Mouse (Mus musculus) lung, postnatal 0 days (tissue): ENCODE data around the gene Golga3. TPM values are rescaled to one million over a fixed set of nuclear protein-coding genes. Genes with fewer than 3 reads are reported as not detected.

Experiments used
- ATAC-seq: fragments of 200-750 bp; cut with Nextera tagmentation; 2 replicates; pipeline ENCODE4 v1.8.0; 2017; ENCODE audit warnings: moderate library complexity
- DNase-seq: peaks from one replicate; pipeline ENCODE4 v3.0.0-alpha.2; 2016; ENCODE audit warnings: low spot score
- H3K27ac ChIP-seq: fragments of 300-500 bp; sonication (generic); 2 replicates; pipeline ENCODE4 v1.5.1; 2014; ENCODE audit warnings: antibody characterized with exemption, mild to moderate bottlenecking, low read length, mixed read lengths
- H3K27me3 ChIP-seq: fragments of 300-500 bp; sonication (generic); replicated peaks from 2 replicates; pipeline ENCODE4 v1.6.1; 2014; ENCODE audit warnings: low read length, mixed read lengths; ENCODE audit not compliant: insufficient read depth
- H3K36me3 ChIP-seq: fragments of 300-500 bp; sonication (generic); 2 replicates; pipeline ENCODE4 v1.6.1; 2014; ENCODE audit warnings: low read length, mixed read lengths; ENCODE audit not compliant: insufficient read depth
- H3K4me1 ChIP-seq: fragments of 300-500 bp; sonication (generic); 2 replicates; pipeline ENCODE4 v1.6.1; 2014; ENCODE audit warnings: antibody characterized with exemption, low read depth, low read length, mixed read lengths; ENCODE audit not compliant: insufficient read depth
- H3K4me2 ChIP-seq: fragments of 300-500 bp; sonication (generic); replicated peaks from 2 replicates; pipeline ENCODE4 v1.6.1; 2014; ENCODE audit warnings: low read depth, mild to moderate bottlenecking, low read length, moderate library complexity, mixed read lengths
- H3K4me3 ChIP-seq: fragments of 300-500 bp; sonication (generic); 2 replicates; pipeline ENCODE4 v1.5.1; 2014; ENCODE audit warnings: low read depth, low read length
- H3K9ac ChIP-seq: fragments of 300-500 bp; sonication (generic); replicated peaks from 2 replicates; pipeline ENCODE4 v1.6.1; 2014; ENCODE audit warnings: low read depth, mild to moderate bottlenecking
- H3K9me3 ChIP-seq: fragments of 300-500 bp; sonication (generic); 2 replicates; pipeline ENCODE4 v1.6.1; 2016; ENCODE audit warnings: low read length, mixed read lengths
- CTCF ChIP-seq: IDR thresholded peaks from 2 replicates; pipeline ENCODE4 v1.5.1; 2016; ENCODE audit warnings: antibody characterized with exemption, mild to moderate bottlenecking
- EP300 ChIP-seq: IDR thresholded peaks from 2 replicates; pipeline ENCODE4 v1.6.1; 2016; ENCODE audit warnings: antibody characterized with exemption, mild to moderate bottlenecking, control low read depth
- WGBS: fragments of 180-500 bp; shearing (Covaris S2); extraction: QIAGEN DNeasy Blood & Tissue Kit; methylation state at CpG from one replicate; pipeline ENCODE4 v1.1.7; 2014; 5-methylcytosine and 5-hydroxymethylcytosine counted together
- polyA plus RNA-seq: library from polyadenylated mRNA; unstranded; fragments of >200 nt; fragmentation: Nextera tagmentation; extraction: Ambion mirVana; gene quantifications from 2 replicates; pipeline ENCODE4 v1.2.1, GENCODE M21; 2015

Golga3 gene
- polyA plus RNA-seq, 1 experiment from 2014 or later, result 9.1 TPM

GRCm38 (mm10) chr5:110203164-110203895 lies 26.8 kb downstream of the Golga3 start:
- TF ChIP-seq CTCF (peak; percentile 44; the same call in 1 of the 2 replicates), EP300 (no peak)
- Histone ChIP-seq H3K9ac (no peak overlapping the region), H3K4me3 (no peak overlapping the region), H3K36me3 (peaks cover 50% of the 10 kb centered on the region), H3K4me1 (no peaks in the 10 kb centered on the region), H3K9me3 (no peaks in the 10 kb centered on the region), H3K27me3 (no peaks in the 10 kb centered on the region), H3K27ac (no peak overlapping the region), H3K4me2 (no peak overlapping the region)
- DNase-seq (no peak), ATAC-seq (no peak)
- 88% methylated on average over 10 of the region's 10 CpGs for whole genome bisulfite sequencing

GRCm38 (mm10) chr5:110204777-110205176 lies 28.3 kb downstream of the Golga3 start:
- DNase-seq (no peak), ATAC-seq (no peak)
- WGBS, result 73% methylated on average over 6 of the region's 6 CpGs
- H3K36me3 ChIP-seq, result peaks cover 60% of the 10 kb centered on the region
- H3K9me3 ChIP-seq, result no peaks in the 10 kb centered on the region
- no peak overlapping the region for H3K4me2 ChIP-seq
- H3K27ac ChIP-seq, result no peak overlapping the region
- H3K27me3 ChIP-seq, result no peaks in the 10 kb centered on the region
- no peak overlapping the region for H3K4me3 ChIP-seq
- no peak overlapping the region for H3K9ac ChIP-seq
- H3K4me1 ChIP-seq, result no peaks in the 10 kb centered on the region
- TF ChIP-seq CTCF, result peak; percentile 43
- TF ChIP-seq EP300, result no peak

- DNase-seq (peak; percentile 7), ATAC-seq (no peak)
- no peak for TF ChIP-seq EP300
- no peak for TF ChIP-seq CTCF
- no peak overlapping the region for H3K27ac ChIP-seq
- H3K9me3 ChIP-seq, result no peaks in the 10 kb centered on the region
- no peak overlapping the region for H3K4me3 ChIP-seq
- H3K4me2 ChIP-seq, result no peak overlapping the region
- no peak overlapping the region for H3K9ac ChIP-seq
- H3K4me1 ChIP-seq, result no peaks in the 10 kb centered on the region
- no peaks in the 10 kb centered on the region for H3K27me3 ChIP-seq
- peaks cover 65% of the 10 kb centered on the region for H3K36me3 ChIP-seq
- 74% methylated on average over 2 of the region's 2 CpGs for WGBS
Observed at GRCm38 (mm10) chr5:110211312-110211711, 34.8 kb downstream of the Golga3 start.

DNA sequence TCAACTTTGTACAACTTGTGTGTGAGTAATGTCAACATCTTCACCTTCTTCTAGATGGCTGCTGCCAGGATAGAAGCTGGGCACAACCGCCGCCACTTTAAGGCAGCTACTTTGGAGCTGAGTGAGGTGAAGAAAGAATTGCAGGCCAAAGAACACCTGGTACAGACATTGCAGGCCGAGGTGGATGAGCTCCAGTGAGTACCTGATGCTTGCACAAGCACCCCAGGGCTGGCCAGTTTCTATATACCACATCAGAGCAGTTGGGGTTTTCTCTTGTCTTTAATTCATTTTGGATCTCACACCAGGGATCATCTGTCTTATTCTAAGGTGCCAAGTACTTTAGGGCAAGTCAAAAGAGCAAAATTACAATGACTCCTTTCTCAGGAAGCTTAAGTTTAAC lies 40.3 kb downstream of the Golga3 start:
- no peak overlapping the region for H3K27ac ChIP-seq

DNA sequence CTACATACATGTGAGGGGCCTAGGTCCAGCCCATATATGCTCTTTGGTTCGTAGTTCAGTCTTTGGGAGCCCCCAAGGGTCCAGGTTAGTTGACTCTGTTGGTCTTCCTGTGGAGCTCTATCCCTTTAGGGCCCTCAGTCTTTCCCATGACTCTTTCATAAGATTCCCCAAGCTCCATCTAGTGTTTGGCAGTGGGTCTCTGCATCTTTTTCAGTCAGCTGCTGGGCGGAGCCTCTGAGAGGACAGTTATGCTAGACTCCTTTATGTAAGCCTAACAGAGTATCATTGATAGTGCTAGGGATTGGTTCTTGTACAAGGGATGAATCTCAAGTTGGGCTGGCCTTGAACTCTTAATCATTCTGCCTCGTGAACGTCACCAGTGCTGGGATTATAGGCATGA lies 43.8 kb downstream of the Golga3 start:
- H3K4me2 ChIP-seq, result no peak overlapping the region
- 92% methylated on average over 4 of the region's 4 CpGs for WGBS
- TF ChIP-seq CTCF (no peak), EP300 (no peak)
- H3K9me3 ChIP-seq, result no peaks in the 10 kb centered on the region
- ATAC-seq (no peak), DNase-seq (no peak)
- H3K27me3 ChIP-seq, result no peaks in the 10 kb centered on the region
- no peak overlapping the region for H3K9ac ChIP-seq
- H3K4me3 ChIP-seq, result no peak overlapping the region
- H3K4me1 ChIP-seq, result no peaks in the 10 kb centered on the region
- peaks cover 45% of the 10 kb centered on the region for H3K36me3 ChIP-seq
- H3K27ac ChIP-seq, result no peak overlapping the region

More for the DNA sequence above, 40.3 kb downstream of the Golga3 start:
- Histone ChIP-seq H3K27me3 (no peaks in the 10 kb centered on the region), H3K4me2 (no peak overlapping the region), H3K4me3 (no peak overlapping the region), H3K9ac (no peak overlapping the region), H3K9me3 (no peaks in the 10 kb centered on the region), H3K4me1 (no peaks in the 10 kb centered on the region), H3K36me3 (peaks cover 57% of the 10 kb centered on the region)
- ATAC-seq, result no peak
- no peak for TF ChIP-seq EP300
- TF ChIP-seq CTCF, result no peak
- 95% methylated on average over 3 of the region's 3 CpGs for WGBS
- DNase-seq, result no peak

DNA sequence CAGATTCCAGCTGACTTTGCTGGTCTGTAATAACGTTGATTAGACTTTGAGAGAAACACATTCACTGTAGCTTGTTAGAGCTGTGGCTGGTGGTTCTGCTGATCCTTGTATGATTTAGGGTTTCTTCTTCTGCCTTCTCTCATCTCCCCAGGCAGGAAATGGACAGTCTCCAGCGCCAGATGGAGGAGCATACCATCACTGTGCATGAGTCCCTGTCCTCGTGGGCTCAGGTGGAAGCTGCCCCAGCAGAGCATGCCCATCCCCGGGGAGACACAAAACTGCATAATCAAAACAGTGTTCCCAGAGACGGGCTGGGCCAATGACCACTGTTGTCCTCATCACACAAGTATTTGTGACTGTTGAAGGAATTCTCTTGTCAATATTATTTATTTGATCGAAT lies 46.3 kb downstream of the Golga3 start:
- DNase-seq, result no peak
- H3K9ac ChIP-seq, result no peak overlapping the region
- no peaks in the 10 kb centered on the region for H3K9me3 ChIP-seq
- H3K4me1 ChIP-seq, result no peaks in the 10 kb centered on the region
- H3K36me3 ChIP-seq, result peaks cover 33% of the 10 kb centered on the region
- no peak overlapping the region for H3K4me3 ChIP-seq
- TF ChIP-seq CTCF (no peak), EP300 (no peak)
- WGBS, result 88% methylated on average over 6 of the region's 6 CpGs
- H3K27me3 ChIP-seq, result no peaks in the 10 kb centered on the region
- H3K27ac ChIP-seq, result no peak overlapping the region
- no peak for ATAC-seq
- no peak overlapping the region for H3K4me2 ChIP-seq
